1 mouse cellular context compared by ENCODE assay signal in the genomic region with DNA sequence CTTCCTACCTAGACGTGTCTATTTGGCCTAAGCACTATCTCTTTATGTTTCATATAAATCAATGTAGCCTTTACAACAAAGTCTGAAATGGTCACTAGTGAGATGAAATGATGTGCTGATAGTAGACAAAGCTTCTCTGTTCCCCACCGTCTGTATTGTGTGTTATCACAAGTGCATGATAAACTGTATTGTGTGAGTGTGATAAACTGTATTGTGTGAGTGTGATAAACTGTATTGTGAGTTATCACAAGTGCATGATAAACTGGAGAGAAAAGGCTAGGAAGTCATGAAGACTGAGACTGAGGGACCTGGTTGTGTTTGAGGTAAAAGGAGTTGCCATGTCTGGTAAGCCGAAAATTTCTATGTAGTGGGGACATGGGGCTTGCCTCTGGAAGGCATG.
TF ChIP-seq lines count a peak whose summit lies in the region.

No protein-coding gene starts in this region.

TF ChIP-seq in CH12.LX, 34 proteins besides CTCF, POLR2A, EP300 and RAD21:
- no peak for TF ChIP-seq JUN (IDR thresholded peaks at IDR 0.05; ENCODE audit: insufficient read depth, low read depth, low read length)
- TF ChIP-seq USF2 (conservative IDR thresholded peaks at IDR 0.05; ENCODE audit: low read depth, low read length) = no peak
- TF ChIP-seq PAX5 (IDR thresholded peaks at IDR 0.05; ENCODE audit: low read length) = no peak
- no peak for TF ChIP-seq MAZ (IDR thresholded peaks at IDR 0.05; ENCODE audit: low read depth, low read length)
- no peak for TF ChIP-seq MEF2A (IDR thresholded peaks at IDR 0.05; ENCODE audit: borderline replicate concordance, low read depth, low read length)
- no peak for TF ChIP-seq MXI1 (IDR thresholded peaks at IDR 0.05; ENCODE audit: low read depth, low read length)
- TF ChIP-seq KAT2A (IDR thresholded peaks at IDR 0.05; ENCODE audit: insufficient replicate concordance, low read length) = no peak
- no peak for TF ChIP-seq UBTF (IDR thresholded peaks at IDR 0.05; ENCODE audit: low read depth, low read length)
- TF ChIP-seq BHLHE40 (IDR thresholded peaks at IDR 0.05; ENCODE audit: low read depth, low read length) = no peak
- no peak for TF ChIP-seq ZMIZ1 (IDR thresholded peaks at IDR 0.05; ENCODE audit: low read depth, low read length)
- TF ChIP-seq SIN3A (IDR thresholded peaks at IDR 0.05; ENCODE audit: low read length) = no peak
- no peak for TF ChIP-seq TCF12 (IDR thresholded peaks at IDR 0.05; ENCODE audit: low read depth, low read length)
- no peak for TF ChIP-seq CHD2 (IDR thresholded peaks at IDR 0.05; ENCODE audit: low read length)
- TF ChIP-seq MAFK (IDR thresholded peaks at IDR 0.05; ENCODE audit: insufficient replicate concordance, low read length) = no peak
- TF ChIP-seq IRF4 (IDR thresholded peaks at IDR 0.05; ENCODE audit: low read depth, low read length) = no peak
- no peak for TF ChIP-seq ETS1 (conservative IDR thresholded peaks at IDR 0.05; ENCODE audit: low read depth, low read length)
TF ChIP-seq in CH12.LX: peak in this region for 0.
